Mouse (Mus musculus) right cerebral cortex, postnatal 10 days (tissue): ENCODE results near the gene Prmt1.
"Not testable (repeated sequence)": the region's sequence is repeated elsewhere in the genome, so short reads cannot be mapped to it uniquely, and the experiment has no call there.

Source experiments
- DNase-seq, 2 experiments: peaks; one replicate each; pipeline ENCODE4 v3.0.0; 2021; ENCODE audit warnings: low spot score in 2 of 2

Prmt1 gene

GRCm38 (mm10) chr7:44986192-44986878, at the start of gene Prmt1:
Prmt1 (minus strand) TSS chr7:44986568.
- peak; percentile 99 to 100 for DNase-seq

GRCm38 (mm10) chr7:45035631-45036030, 49.3 kb upstream of the Prmt1 start:
- no peak for DNase-seq

- no peak for DNase-seq
Measured at GRCm38 (mm10) chr7:45033722-45034359, 47.5 kb upstream of the Prmt1 start.

- no peak for DNase-seq
Measured at GRCm38 (mm10) chr7:45030857-45031256, 44.5 kb upstream of the Prmt1 start.

- DNase-seq, result no peak
Measured at GRCm38 (mm10) chr7:45029995-45030394, 43.6 kb upstream of the Prmt1 start.

DNA sequence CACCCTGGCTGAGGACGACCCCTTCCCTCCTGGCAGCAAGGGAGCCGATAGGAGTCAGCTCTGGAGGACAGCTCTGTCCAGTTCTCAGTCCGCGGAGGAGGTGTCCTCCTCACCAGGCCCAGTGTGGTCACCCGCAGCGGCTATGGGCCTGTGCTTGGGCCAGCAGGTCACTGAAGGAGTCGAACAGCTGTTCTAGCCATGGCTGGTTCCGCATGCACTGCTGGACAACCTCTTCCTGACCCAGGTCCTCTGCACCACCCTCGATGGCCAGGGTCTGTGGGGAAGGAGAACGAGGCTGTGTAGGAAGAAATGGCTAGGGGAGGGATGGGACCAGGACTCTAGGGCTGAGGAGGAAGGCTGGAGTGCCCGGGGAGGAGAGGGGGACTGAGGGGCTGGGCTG, 42.0 kb upstream of the Prmt1 start:
- no peak for DNase-seq

- DNase-seq, result no peak
Measured at GRCm38 (mm10) chr7:45027761-45028160, 41.4 kb upstream of the Prmt1 start.

- DNase-seq, result no peak
Measured at GRCm38 (mm10) chr7:45026256-45026655, 39.9 kb upstream of the Prmt1 start.

- DNase-seq, result no peak
Measured at GRCm38 (mm10) chr7:45025601-45026220, 39.3 kb upstream of the Prmt1 start.

DNA sequence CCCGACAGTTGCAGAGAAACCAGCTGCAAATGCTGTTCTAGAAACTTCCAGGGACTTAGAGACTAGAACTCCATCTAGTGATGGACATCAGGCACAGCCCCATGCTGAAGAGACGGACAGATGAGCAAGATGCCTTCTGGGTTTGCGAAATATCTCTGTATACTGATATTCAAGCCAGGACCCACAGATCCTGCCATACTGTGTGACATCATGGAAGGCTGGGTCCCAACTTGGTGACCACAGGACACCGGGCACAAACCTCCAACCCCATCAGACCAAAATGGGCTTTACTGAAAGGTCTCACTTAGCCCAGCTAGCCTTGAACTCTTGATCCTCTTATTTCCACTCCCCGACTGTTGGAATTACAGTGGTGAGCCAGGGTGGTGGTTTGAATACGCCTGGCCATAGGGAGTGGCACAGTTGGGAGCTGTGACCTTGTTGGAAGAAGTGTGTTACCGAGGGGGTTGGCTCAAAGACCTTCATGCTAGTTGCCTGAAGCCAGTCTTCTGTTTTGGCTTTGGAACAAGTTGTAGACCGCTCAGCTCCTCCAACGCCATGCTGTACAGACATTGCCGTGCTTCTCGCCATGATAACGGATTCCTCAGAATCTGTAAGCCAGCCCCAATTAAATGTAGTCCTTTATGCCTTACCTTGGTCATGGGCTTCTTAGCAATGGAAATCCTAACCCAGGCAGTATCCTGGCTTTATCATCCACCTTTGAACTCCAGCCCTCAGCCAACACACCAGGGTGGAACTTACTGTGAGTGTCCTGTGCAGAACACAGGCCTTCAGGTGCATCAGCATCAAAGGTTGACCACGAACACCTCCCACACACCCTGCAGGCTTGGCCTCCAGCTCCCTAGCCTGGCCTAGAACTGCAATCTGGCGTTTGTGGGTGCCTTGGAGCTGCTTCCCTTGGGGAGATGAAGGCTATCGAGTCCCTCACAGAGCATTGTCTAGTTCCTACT, 38.2 kb upstream of the Prmt1 start:
- no peak for DNase-seq

DNA sequence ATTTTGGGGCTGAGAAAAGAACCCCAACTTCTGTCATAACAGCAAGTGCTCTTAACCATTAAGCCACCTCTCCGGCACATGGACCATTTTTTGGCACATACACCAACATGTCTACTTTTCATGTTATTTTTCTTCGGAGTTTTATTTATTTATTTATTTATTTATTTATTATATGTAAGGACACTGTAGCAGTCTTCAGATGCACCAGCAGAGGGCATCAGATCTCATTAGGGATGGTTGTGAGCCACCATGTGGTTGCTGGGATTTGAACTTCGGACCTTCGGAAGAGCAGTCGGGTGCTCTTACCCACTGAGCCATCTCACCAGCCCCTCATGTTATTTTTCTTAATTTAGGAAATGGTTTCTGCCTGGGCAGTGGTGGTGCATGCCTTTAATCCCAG, 37.3 kb upstream of the Prmt1 start:
- not testable (repeated sequence) for DNase-seq

GRCm38 (mm10) chr7:45020225-45020624, 33.9 kb upstream of the Prmt1 start:
- DNase-seq, result no peak

DNA sequence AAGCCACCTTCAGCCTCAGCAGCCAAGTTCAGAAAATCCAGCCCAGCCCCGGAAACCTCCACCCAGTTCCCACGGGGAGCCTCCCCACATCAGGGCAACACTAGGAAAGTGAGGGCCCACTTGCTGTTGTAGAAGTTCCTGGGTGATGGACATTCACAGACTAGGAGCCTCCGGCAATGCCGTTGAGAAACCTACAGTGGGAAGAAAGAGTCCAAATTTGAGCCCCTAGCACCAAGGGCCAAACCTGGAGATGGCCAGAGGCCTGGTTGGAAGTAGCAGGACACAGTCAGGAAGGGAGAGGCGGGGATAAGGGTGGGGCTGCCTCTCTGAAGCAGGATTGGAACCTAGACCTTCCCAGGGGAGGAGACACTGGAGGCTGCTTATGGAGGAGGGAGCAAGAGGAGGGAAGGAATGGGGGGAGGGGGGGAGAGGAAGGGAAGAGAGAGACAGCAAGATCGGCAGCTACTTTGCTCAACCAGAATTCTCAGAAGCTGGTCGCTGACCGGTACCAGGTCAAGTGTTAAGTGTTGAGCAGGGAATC, 32.7 kb upstream of the Prmt1 start:
- peak in 1 of 2 experiments; percentile 35 for DNase-seq

DNA sequence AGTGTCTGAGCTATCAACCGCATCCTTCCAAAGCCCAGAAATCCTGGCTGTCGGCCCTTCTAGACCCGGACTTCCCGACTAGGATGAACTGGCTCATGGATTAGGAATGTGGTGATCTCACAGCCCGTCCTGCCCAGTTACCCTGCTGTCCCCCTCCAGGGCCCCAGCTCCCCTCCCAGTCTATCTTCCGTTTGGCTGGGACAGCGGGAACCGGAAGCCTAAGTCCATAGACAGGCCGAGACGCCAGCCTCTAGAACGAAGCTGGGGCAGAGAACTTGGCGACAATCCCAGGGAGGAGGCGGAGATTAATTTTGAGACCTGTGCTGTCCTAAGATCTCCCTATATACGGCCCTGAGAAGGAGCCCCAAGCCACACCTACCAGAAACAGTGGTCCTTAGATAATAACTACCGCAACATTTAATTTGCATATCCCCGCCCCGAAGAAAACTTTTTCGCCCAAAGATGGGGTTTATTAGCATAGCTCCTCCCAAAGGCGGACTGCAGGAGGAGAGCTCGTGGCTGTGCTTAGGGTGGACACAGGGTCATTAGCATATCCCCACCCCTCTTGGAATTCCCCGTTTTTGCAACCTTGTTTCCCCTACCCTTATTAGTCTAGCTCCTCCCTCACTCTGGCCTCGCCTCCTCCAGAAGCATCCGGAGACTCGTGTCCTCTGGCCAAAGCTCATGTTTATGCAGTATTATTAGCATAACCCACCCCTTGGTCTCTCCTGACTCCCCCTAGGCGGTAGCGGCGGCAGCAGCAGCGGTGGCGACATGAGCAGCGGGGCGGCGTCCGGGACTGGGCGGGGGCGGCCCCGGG, 31.1 kb upstream of the Prmt1 start, which contains the start of gene Rras:
Rras (plus strand) TSS at position 720 of the 820 bp plus-strand sequence.
- DNase-seq, result peak; percentile 88 to 94

GRCm38 (mm10) chr7:45016761-45017160, 30.4 kb upstream of the Prmt1 start:
- no peak for DNase-seq

DNA sequence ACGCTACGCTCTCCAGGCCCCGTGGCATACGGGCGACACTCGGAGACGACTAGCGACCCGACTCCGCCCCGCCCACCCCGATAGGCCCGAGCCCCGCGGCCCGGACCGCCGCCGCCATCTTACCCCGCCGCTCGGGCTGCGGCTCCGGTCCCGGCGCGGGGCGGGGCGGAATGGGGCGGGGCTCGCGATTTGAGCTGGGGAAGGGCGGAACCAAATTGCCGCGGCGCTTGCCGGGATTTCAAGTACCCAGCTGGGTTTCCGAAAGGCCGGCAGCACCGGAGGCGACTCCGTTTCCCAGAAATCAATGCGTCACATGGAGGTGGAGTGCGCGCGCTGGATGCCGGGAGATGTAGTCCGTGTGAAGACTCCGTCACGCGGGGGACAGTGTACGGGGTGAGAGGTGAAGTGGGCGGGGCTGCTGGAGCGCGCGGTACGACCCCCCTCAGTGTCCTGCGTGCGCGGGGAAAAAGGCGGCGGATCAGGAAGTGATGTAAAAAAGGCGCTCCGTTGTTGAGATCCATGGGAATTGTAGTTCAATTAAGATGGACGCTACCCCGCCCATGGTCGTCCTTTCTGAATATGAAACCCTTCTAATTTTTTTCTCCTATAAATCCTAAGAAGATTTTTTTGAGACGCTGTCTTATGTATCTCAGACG, 29.7 kb upstream of the Prmt1 start, which contains the start of gene Scaf1:
Scaf1 (minus strand) TSS at position 407 of the 656 bp plus-strand sequence.
- peak; percentile 100 for DNase-seq

DNA sequence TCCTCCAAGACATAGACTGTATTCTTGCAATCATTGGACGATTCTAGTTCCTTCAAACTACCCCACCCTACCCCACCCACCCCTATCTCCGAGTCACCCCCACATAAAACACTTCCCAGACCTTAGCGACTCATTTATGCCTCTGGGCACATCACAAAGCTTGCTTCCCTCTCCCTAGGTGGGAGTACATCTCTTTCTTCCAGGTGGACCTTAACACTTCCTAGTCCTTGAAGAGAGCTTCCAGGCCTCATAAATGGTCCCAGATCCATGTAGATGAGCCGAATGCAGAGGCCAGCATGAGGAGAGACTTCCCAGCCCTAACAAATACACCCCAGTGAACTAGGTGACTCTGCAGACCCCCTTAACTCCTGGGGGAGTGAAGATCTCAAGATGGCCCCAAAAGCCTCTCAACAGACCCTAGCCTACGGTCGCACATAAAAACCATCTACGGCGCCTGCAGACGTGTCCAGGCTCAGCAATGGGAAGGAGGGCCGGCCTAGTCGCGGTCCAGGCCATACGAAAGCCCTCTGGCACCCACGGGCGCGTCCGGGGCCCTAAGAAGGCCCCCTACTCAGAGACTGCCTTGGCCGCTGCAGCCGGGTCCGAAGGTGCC, 29.1 kb upstream of the Prmt1 start:
- no peak for DNase-seq

DNA sequence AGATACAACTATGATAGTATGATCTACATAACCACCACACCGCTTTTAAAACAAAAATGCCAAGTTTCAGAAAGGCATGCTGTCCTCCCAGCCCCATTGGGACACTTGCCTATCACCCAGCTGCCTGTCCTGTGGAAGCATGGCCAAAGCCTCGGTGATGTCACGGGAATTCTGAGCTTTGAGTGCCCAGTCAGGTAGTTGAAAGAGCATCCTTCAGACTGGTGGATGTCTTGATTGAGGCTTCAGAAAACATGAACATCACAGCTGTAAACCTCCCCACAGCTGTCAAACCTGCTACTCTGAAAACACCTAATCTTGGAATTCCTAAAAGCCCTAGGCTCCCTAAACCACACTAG, 27.7 kb upstream of the Prmt1 start:
- DNase-seq, result no peak

GRCm38 (mm10) chr7:45013366-45014095, 27.2 kb upstream of the Prmt1 start:
- no peak for DNase-seq
